Mouse (Mus musculus) lung, postnatal 0 days (tissue): ENCODE data around the gene Rgs6.

ENCODE experiments used
- CTCF ChIP-seq: IDR thresholded peaks from 2 replicates; pipeline ENCODE4 v1.5.1; 2016; ENCODE audit warnings: antibody characterized with exemption, mild to moderate bottlenecking
- EP300 ChIP-seq: IDR thresholded peaks from 2 replicates; pipeline ENCODE4 v1.6.1; 2016; ENCODE audit warnings: antibody characterized with exemption, mild to moderate bottlenecking, control low read depth

DNA sequence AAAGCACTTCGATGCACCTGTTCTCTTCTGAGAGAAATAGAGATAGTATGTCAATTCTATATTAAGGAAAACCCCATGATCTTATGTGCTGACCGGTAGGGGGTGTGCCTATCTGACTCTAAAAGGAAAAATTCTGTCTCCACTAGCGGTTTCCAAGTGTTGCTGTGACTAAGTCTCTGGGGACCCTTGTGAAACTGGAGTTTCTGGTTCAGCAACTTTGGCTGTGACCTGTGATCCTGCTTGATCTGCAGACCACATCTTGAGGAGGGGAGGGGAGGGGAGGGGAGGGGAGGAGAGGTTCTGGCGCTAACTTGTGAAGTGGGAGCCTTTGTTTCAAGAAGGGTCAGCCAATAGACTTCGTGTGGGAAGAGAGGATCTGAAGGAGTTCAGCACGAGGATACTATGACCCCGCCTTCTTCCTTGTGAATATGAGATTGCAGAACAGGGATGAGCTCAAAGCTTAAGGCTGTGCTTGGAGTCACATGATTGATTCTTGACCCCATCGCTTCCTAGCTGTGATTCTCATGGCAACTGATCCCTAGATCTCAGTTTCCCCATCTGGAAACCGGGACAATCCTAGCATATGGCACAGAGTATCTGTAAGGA, 517.5 kb downstream of the Rgs6 start:
- peak; percentile 39 for TF ChIP-seq CTCF
- TF ChIP-seq EP300 = peak; percentile 75
